Mouse (Mus musculus) MEL (cell line): ENCODE data around the gene Hoxa9. TPM values are rescaled to one million over a fixed set of nuclear protein-coding genes. Genes with fewer than 3 reads are reported as not detected.

Source experiments
- DNase-seq: peaks from one replicate; pipeline ENCODE4 v3.0.0; 2011; ENCODE audit warnings: low read depth, low spot score
- H3K27ac ChIP-seq: 2 replicates; pipeline ENCODE4 v1.5.1; 2012; ENCODE audit warnings: low read depth, mild to moderate bottlenecking, control low read depth, low read length, moderate library complexity; ENCODE audit not compliant: control insufficient read depth
- H3K27me3 ChIP-seq, 2 experiments: fragments of 150-350 bp in 1 of 2; sonication (generic) in 1 of 2; 2 replicates each; pipeline ENCODE4 v1.6.1; 2012; ENCODE audit warnings: low read length in 2 of 2, mild to moderate bottlenecking in 2 of 2, improper control_type of control experiment in 1 of 2, moderate library complexity in 1 of 2; ENCODE audit not compliant: insufficient read depth in 2 of 2, control insufficient read depth in 1 of 2
- H3K36me3 ChIP-seq, 2 experiments: 2 replicates each; pipeline ENCODE4 v1.6.1; 2012 to 2014; ENCODE audit warnings: low read length in 2 of 2, improper control_type of control experiment in 1 of 2, inconsistent platforms in 1 of 2, mild to moderate bottlenecking in 1 of 2; ENCODE audit not compliant: insufficient read depth in 2 of 2, control insufficient read depth in 1 of 2
- H3K4me1 ChIP-seq, 2 experiments: fragments of 150-350 bp in 1 of 2; sonication (generic) in 1 of 2; 2 replicates each; pipeline ENCODE4 v1.6.1; 2012; ENCODE audit warnings: low read length in 2 of 2, improper control_type of control experiment in 1 of 2, mild to moderate bottlenecking in 1 of 2; ENCODE audit not compliant: insufficient read depth in 2 of 2, control insufficient read depth in 1 of 2
- H3K4me3 ChIP-seq, 2 experiments: fragments of 150-350 bp in 1 of 2; sonication (generic) in 1 of 2; 2 replicates each; pipeline ENCODE4 v1.5.1; 2012; ENCODE audit warnings: low read depth in 2 of 2, low read length in 2 of 2, mild to moderate bottlenecking in 2 of 2, moderate library complexity in 2 of 2, control low read depth in 1 of 2, improper control_type of control experiment in 1 of 2; ENCODE audit not compliant: control insufficient read depth in 1 of 2, insufficient read depth in 1 of 2
- H3K79me2 ChIP-seq: 2 replicates; pipeline ENCODE4 v1.6.1; 2012; ENCODE audit warnings: mild to moderate bottlenecking, low read length, moderate library complexity; ENCODE audit not compliant: control insufficient read depth, poor library complexity, insufficient read depth
- H3K9ac ChIP-seq: 2 replicates; pipeline ENCODE4 v1.6.1; 2012; ENCODE audit warnings: low read depth, mild to moderate bottlenecking, control low read depth, low read length, moderate library complexity; ENCODE audit not compliant: control insufficient read depth, poor library complexity, severe bottlenecking
- H3K9me3 ChIP-seq: fragments of 150-350 bp; sonication (generic); replicated peaks from 2 replicates; pipeline ENCODE4 v1.6.1; 2012; ENCODE audit warnings: mild to moderate bottlenecking, low read length, improper control_type of control experiment, moderate library complexity; ENCODE audit not compliant: insufficient read depth
- CHD1 ChIP-seq: IDR thresholded peaks from 2 replicates; pipeline ENCODE4 v1.6.1; 2012; ENCODE audit warnings: low read depth, mild to moderate bottlenecking, inconsistent platforms, low read length, improper control_type of control experiment
- E2F4 ChIP-seq: IDR thresholded peaks from 2 replicates; pipeline ENCODE4 v1.6.1; 2011; ENCODE audit warnings: low read depth, low read length, improper control_type of control experiment, borderline replicate concordance
- ELF1 ChIP-seq: IDR thresholded peaks from 2 replicates; pipeline ENCODE4 v1.6.1; 2014; ENCODE audit warnings: low read depth, mild to moderate bottlenecking, inconsistent platforms, low read length, improper control_type of control experiment, moderate library complexity
- JUND ChIP-seq: IDR thresholded peaks from 2 replicates; pipeline ENCODE4 v1.6.1; 2011; ENCODE audit warnings: low read depth, mild to moderate bottlenecking, improper control_type of control experiment, low read length
- KAT2A ChIP-seq: conservative IDR thresholded peaks from 2 replicates; pipeline ENCODE4 v1.6.1; 2012; ENCODE audit warnings: low read depth, low read length, improper control_type of control experiment, inconsistent platforms
- MAX ChIP-seq: IDR thresholded peaks from 2 replicates; pipeline ENCODE4 v1.6.1; 2011; ENCODE audit warnings: low read length, improper control_type of control experiment
- MAZ ChIP-seq: IDR thresholded peaks from 2 replicates; pipeline ENCODE4 v1.6.1; 2012; ENCODE audit warnings: low read depth, mild to moderate bottlenecking, inconsistent platforms, low read length, improper control_type of control experiment
- MEF2A ChIP-seq: IDR thresholded peaks from 2 replicates; pipeline ENCODE4 v1.6.1; 2014; ENCODE audit warnings: low read depth, mild to moderate bottlenecking, inconsistent platforms, low read length, improper control_type of control experiment; ENCODE audit not compliant: poor library complexity, insufficient replicate concordance, severe bottlenecking; ENCODE audit errors: extremely low read depth
- MYB ChIP-seq: IDR thresholded peaks from 2 replicates; pipeline ENCODE4 v1.6.1; 2011; ENCODE audit warnings: mild to moderate bottlenecking, low read depth, low read length, improper control_type of control experiment
- NELFE ChIP-seq: IDR thresholded peaks from 2 replicates; pipeline ENCODE4 v1.6.1; 2011; ENCODE audit warnings: low read depth, low read length, improper control_type of control experiment
- POLR2A ChIP-seq, 2 experiments: IDR thresholded peaks; 2 replicates each; pipeline ENCODE4 v1.6.1; 2011 to 2012; ENCODE audit warnings: low read length in 2 of 2, mild to moderate bottlenecking in 2 of 2, control low read depth in 1 of 2, improper control_type of control experiment in 1 of 2, low read depth in 1 of 2, moderate library complexity in 1 of 2; ENCODE audit not compliant: control insufficient read depth in 1 of 2, insufficient read depth in 1 of 2, poor library complexity in 1 of 2
- POLR2AphosphoS2 ChIP-seq: IDR thresholded peaks from 2 replicates; pipeline ENCODE4 v1.6.1; 2011; ENCODE audit warnings: low read length, improper control_type of control experiment
- RCOR1 ChIP-seq: IDR thresholded peaks from 2 replicates; pipeline ENCODE4 v1.6.1; 2012; ENCODE audit warnings: low read depth, mild to moderate bottlenecking, inconsistent platforms, low read length, improper control_type of control experiment
- SMC3 ChIP-seq: IDR thresholded peaks from 2 replicates; pipeline ENCODE4 v1.6.1; 2011; ENCODE audit warnings: low read depth, low read length, improper control_type of control experiment
- TCF12 ChIP-seq: IDR thresholded peaks from 2 replicates; pipeline ENCODE4 v1.6.1; 2014; ENCODE audit warnings: low read depth, mild to moderate bottlenecking, inconsistent platforms, low read length, improper control_type of control experiment, moderate library complexity
- ZC3H11A ChIP-seq: IDR thresholded peaks from 2 replicates; pipeline ENCODE4 v1.6.1; 2012; ENCODE audit warnings: low read depth, mild to moderate bottlenecking, inconsistent platforms, low read length, improper control_type of control experiment
- ZNF384 ChIP-seq: IDR thresholded peaks from 2 replicates; pipeline ENCODE4 v1.6.1; 2012; ENCODE audit warnings: low read depth, mild to moderate bottlenecking, inconsistent platforms, low read length, improper control_type of control experiment
- polyA plus RNA-seq, 2 experiments: library from polyadenylated mRNA; stranded (reverse) in 1 of 2; unstranded in 1 of 2; fragments of >175 nt in 1 of 2; fragments of >200 nt in 1 of 2; gene quantifications; 2 replicates each; pipeline versions ENCODE4 v1.2.1 to v1.2.4; 2012; ENCODE audit warnings: low replicate concordance in 2 of 2, low read depth in 1 of 2; ENCODE audit not compliant: insufficient read length in 2 of 2, insufficient read depth in 1 of 2, missing spikeins in 1 of 2
- total RNA-seq: library from RNA; depleted of rRNA; stranded (reverse); fragments of 300-350 nt; gene quantifications from 2 replicates; pipeline ENCODE4 v1.2.3, GENCODE M21; 2012

Gene Hoxa9
- total and polyA plus RNA-seq, 3 experiments: not detected

- no peaks in the 10 kb centered on the region for H3K9me3 ChIP-seq
These were observed 41.0 kb downstream of the Hoxa9 start for GRCm38 (mm10) chr6:52189909-52190308.

DNA sequence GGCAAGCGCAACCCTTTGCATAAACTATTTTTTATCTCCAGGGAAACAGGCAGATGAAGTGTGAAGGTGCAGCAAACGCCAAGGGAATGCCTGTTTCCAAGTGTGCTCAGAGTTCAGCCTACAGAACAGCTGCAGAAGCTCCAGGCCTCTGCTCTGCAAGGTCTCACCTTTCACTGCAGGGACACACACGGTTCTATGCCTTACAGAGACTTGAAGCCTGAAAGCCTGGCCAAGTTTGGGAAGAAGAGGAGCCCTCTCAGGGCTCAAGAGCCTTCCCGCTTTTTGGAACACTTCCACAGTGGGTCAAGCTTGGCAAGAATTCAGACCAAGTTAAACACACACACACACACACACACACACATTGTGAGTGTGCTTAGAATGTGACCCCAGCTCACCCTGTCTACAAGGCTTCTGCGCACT is 41.7 kb downstream of the Hoxa9 start:
- no peaks in the 10 kb centered on the region for H3K27me3 ChIP-seq
- no peak for TF ChIP-seq MEF2A
- TF ChIP-seq ELF1: no peak
- no peak for TF ChIP-seq RCOR1
- no peak for TF ChIP-seq CHD1
- TF ChIP-seq TCF12: no peak
- TF ChIP-seq SMC3: no peak
- no peak for TF ChIP-seq KAT2A
- no peak for TF ChIP-seq POLR2A (IDR thresholded peaks at IDR 0.05; ENCODE audit: control insufficient read depth in 1 of 2, insufficient read depth in 1 of 2, low read depth in 1 of 2, low read length in 2 of 2, poor library complexity in 1 of 2)
- TF ChIP-seq POLR2AphosphoS2: no peak
- no peak for TF ChIP-seq NELFE
- TF ChIP-seq ZC3H11A: no peak
- no peak for TF ChIP-seq JUND
- no peak for TF ChIP-seq MAZ
- TF ChIP-seq MAX: no peak
- H3K36me3 ChIP-seq: no peaks in the 10 kb centered on the region
- H3K4me1 ChIP-seq: no peaks in the 10 kb centered on the region
- no peaks in the 10 kb centered on the region for H3K9me3 ChIP-seq
- DNase-seq: no peak
- no peak overlapping the region for H3K27ac ChIP-seq
- no peaks in the 10 kb centered on the region for H3K79me2 ChIP-seq
- no peak overlapping the region for H3K4me3 ChIP-seq
- H3K9ac ChIP-seq: no peak overlapping the region

More at GRCm38 (mm10) chr6:52189909-52190308, 41.0 kb downstream of the Hoxa9 start:
- TF ChIP-seq RCOR1 (no peak), SMC3 (no peak), ZNF384 (no peak), MYB (no peak), TCF12 (no peak), MAZ (no peak), E2F4 (no peak)
- TF ChIP-seq, all 39 proteins: peak for 0
- Histone ChIP-seq H3K9ac (no peak overlapping the region), H3K27ac (no peak overlapping the region), H3K27me3 (no peaks in the 10 kb centered on the region), H3K79me2 (no peaks in the 10 kb centered on the region), H3K4me1 (no peaks in the 10 kb centered on the region), H3K4me3 (no peak overlapping the region), H3K36me3 (no peaks in the 10 kb centered on the region)
- DNase-seq: no peak
